Mouse (Mus musculus) hindbrain, embryonic 16.5 days (tissue): ENCODE measurements at regions not wholly inside any gene's neighbourhood (a gene's known extent, or its start where the extent isn't known, plus 50 kb on each side); places are given as distances from the start of the nearest gene placed in this dataset.
A peak's percentile ranks its signal among the peaks of the same experiment; 100 is the strongest.

Experiments used
- ATAC-seq: fragments of 200-750 bp; cut with Nextera tagmentation; 2 replicates; pipeline ENCODE4 v1.8.0; 2017; ENCODE audit warnings: moderate TSS enrichment, moderate library complexity
- H3K27ac ChIP-seq: fragments of 300-500 bp; sonication (generic); 2 replicates; pipeline ENCODE4 v1.5.1; 2014; ENCODE audit warnings: low read depth, mild to moderate bottlenecking, control low read depth, low read length, moderate library complexity
- H3K27me3 ChIP-seq: fragments of 300-500 bp; sonication (generic); replicated peaks from 2 replicates; pipeline ENCODE4 v1.6.1; 2014; ENCODE audit warnings: low read length; ENCODE audit not compliant: control insufficient read depth, insufficient read depth
- H3K36me3 ChIP-seq: fragments of 300-500 bp; sonication (generic); 2 replicates; pipeline ENCODE4 v1.6.1; 2014; ENCODE audit warnings: mild to moderate bottlenecking, low read length, moderate library complexity, mixed read lengths; ENCODE audit not compliant: control insufficient read depth, insufficient read depth
- H3K4me1 ChIP-seq: fragments of 300-500 bp; sonication (generic); 2 replicates; pipeline ENCODE4 v1.6.1; 2014; ENCODE audit warnings: low read depth, low read length; ENCODE audit not compliant: control insufficient read depth, insufficient read depth
- H3K4me2 ChIP-seq: fragments of 300-500 bp; sonication (generic); 2 replicates; pipeline ENCODE4 v1.6.1; 2014; ENCODE audit warnings: mild to moderate bottlenecking, low read length, control low read depth, moderate library complexity
- H3K4me3 ChIP-seq: fragments of 300-500 bp; sonication (generic); 2 replicates; pipeline ENCODE4 v1.5.1; 2014; ENCODE audit warnings: mild to moderate bottlenecking, low read length, control low read depth, moderate library complexity
- H3K9ac ChIP-seq: fragments of 300-500 bp; sonication (generic); 2 replicates; pipeline ENCODE4 v1.6.1; 2014; ENCODE audit warnings: low read depth, mild to moderate bottlenecking, control low read depth, low read length, moderate library complexity
- H3K9me3 ChIP-seq: fragments of 300-500 bp; sonication (generic); 2 replicates; pipeline ENCODE4 v1.6.1; 2014; ENCODE audit warnings: mild to moderate bottlenecking, low read length, moderate library complexity; ENCODE audit not compliant: control insufficient read depth
- WGBS: fragments of 180-500 bp; shearing (Covaris S2); extraction: QIAGEN DNeasy Blood & Tissue Kit; methylation state at CpG from one replicate; pipeline ENCODE4 v1.1.7; 2014; 5-methylcytosine and 5-hydroxymethylcytosine counted together

GRCm38 (mm10) chr6:117105182-117105589 lies 63.1 kb upstream of the Cxcl12 start:
- Histone ChIP-seq H3K4me1 (no peaks in the 10 kb centered on the region), H3K9ac (no peak overlapping the region), H3K4me3 (no peak overlapping the region), H3K4me2 (no peak overlapping the region), H3K27ac (no peak overlapping the region), H3K36me3 (no peaks in the 10 kb centered on the region), H3K9me3 (no peaks in the 10 kb centered on the region), H3K27me3 (no peaks in the 10 kb centered on the region)
- 24% methylated on average over 6 of the region's 6 CpGs for WGBS
- ATAC-seq, result peak; percentile 76

GRCm38 (mm10) chr6:117110291-117110690 lies 58.0 kb upstream of the Cxcl12 start:
- WGBS, result 65% methylated on average over 3 of the region's 3 CpGs
- no peaks in the 10 kb centered on the region for H3K36me3 ChIP-seq
- no peaks in the 10 kb centered on the region for H3K9me3 ChIP-seq
- no peak overlapping the region for H3K4me2 ChIP-seq
- no peak overlapping the region for H3K27ac ChIP-seq
- H3K4me1 ChIP-seq, result no peaks in the 10 kb centered on the region
- H3K27me3 ChIP-seq, result no peaks in the 10 kb centered on the region
- no peak overlapping the region for H3K9ac ChIP-seq
- H3K4me3 ChIP-seq, result no peak overlapping the region
- ATAC-seq, result no peak

- Histone ChIP-seq H3K36me3 (no peaks in the 10 kb centered on the region), H3K4me3 (no peak overlapping the region), H3K27me3 (no peaks in the 10 kb centered on the region), H3K9ac (no peak overlapping the region), H3K9me3 (no peaks in the 10 kb centered on the region), H3K4me1 (no peaks in the 10 kb centered on the region), H3K4me2 (no peak overlapping the region), H3K27ac (no peak overlapping the region)
- peak; percentile 65 for ATAC-seq
- 65% methylated on average over 8 of the region's 8 CpGs for WGBS
These were observed 53.5 kb upstream of the Cxcl12 start for GRCm38 (mm10) chr6:117114859-117115258.

- no peak overlapping the region for H3K9ac ChIP-seq
- H3K4me2 ChIP-seq, result no peak overlapping the region
- H3K4me3 ChIP-seq, result no peak overlapping the region
- no peak for ATAC-seq
- H3K4me1 ChIP-seq, result no peaks in the 10 kb centered on the region
- no peaks in the 10 kb centered on the region for H3K36me3 ChIP-seq
- WGBS, result 88% methylated on average over 3 of the region's 3 CpGs
- H3K27ac ChIP-seq, result no peak overlapping the region
- H3K9me3 ChIP-seq, result no peaks in the 10 kb centered on the region
- H3K27me3 ChIP-seq, result no peaks in the 10 kb centered on the region
These were observed 50.3 kb upstream of the Cxcl12 start for GRCm38 (mm10) chr6:117118081-117118480.
